Mouse (Mus musculus) adrenal gland, adult 10 weeks (tissue): ENCODE data around the gene Aadat. TPM values are rescaled to one million over a fixed set of nuclear protein-coding genes. Genes with fewer than 3 reads are reported as not detected.

Experiments
- polyA plus RNA-seq: library from polyadenylated mRNA; stranded (reverse); fragments of 350-450 nt; fragmentation: Illumina TruSeq; extraction: RNeasy Lipid Tissue Mini Kit (QIAGEN cat#74804); gene quantifications from one replicate; pipeline ENCODE4 v1.2.3, GENCODE M21; 2014; ENCODE audit warnings: low read depth, low replicate concordance

Aadat gene
- not detected for polyA plus RNA-seq

DNA sequence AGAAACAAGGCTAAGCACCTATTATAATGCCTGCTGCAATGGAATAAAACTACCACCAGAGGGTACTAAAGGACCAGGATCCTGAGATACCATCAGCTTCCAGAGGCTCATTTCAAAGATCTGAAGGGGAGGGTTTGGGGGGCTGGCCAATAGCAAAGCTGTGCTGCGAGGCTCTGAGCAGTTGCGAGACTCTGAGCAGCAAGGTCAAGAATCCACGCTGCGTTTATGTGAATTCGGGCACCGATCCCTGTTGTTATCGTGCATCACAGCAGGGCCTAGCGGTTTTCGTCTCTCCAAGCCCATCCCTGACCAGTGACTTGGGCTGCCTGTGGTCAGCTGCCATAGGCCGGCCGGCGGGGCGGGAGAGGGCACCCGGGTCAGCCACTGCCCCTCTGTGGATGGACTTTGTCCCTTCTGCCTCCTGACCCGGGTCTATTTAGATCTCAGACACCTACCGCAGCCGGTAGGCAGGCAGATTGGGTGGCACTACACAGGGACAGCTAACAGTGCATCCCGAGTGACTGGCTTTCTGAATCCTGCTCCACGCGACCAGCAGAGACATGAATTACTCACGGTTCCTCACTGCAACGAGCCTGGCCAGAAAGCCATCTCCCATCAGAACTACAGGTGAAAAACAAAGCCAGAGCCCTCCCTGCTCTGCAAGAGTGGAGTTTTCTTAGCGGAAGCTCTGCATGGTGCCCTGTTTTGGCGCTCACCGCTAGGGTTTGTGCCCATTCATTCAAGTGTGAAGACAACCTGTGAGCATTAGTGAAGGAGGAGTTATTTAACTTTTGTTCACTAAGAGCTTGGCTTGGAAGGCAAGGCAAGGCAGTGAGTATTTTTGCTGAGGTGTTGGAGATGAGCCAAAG is at the start of gene Aadat:
Gene Aadat, plus strand, starts transcription at position 280 of the 869 bp plus-strand sequence.

DNA sequence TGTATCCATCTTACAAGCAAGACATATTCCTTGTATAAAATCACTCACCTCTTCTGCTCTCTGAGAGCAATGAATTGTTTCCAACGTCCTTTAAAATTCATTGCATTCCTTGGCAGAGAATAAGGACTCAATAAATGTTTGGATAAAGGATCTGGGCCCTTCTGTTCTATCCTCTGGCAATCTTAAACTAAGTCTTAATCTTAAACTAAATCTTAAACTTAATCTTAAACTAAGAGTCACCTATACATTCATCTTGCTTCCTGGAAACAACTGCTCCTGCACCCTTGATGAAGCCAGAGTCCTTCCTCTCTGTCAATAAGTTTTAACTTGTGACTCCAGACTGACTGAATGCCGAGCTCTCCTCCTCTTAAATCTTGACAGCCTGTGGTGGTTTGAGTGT is 2.6 kb upstream of the Aadat start, which contains the start of gene Gm10283:
Gene Gm10283, minus strand, starts transcription at position 101 of the 400 bp plus-strand sequence.

Other genes with a start within 250 kb of the Aadat start
- not detected for gene Gm10283, start 2.7 kb upstream of the Aadat start, polyA plus RNA-seq
- 13.4 TPM for gene Mfap3l, start 126.9 kb downstream of the Aadat start, polyA plus RNA-seq